Mouse (Mus musculus): Measurements from ENCODE around the gene Drap1.

The Drap1 gene

GRCm38 (mm10) chr19:5424782-5425741 lies at the start of gene Drap1, which contains the start of gene AI837181:
Gene Drap1, minus strand, starts transcription at chr19:5424979.
Gene AI837181, plus strand, starts transcription at chr19:5425144.
- DNase-seq: peak; percentile 97

- peak; percentile 89 for DNase-seq
Measured at GRCm38 (mm10) chr19:5473720-5474119, 48.9 kb upstream of the Drap1 start, which contains the start of gene Efemp2. Gene Efemp2, plus strand, starts transcription at chr19:5473954.

- DNase-seq: no peak
Measured at GRCm38 (mm10) chr19:5472857-5473256, 48.1 kb upstream of the Drap1 start.

DNA sequence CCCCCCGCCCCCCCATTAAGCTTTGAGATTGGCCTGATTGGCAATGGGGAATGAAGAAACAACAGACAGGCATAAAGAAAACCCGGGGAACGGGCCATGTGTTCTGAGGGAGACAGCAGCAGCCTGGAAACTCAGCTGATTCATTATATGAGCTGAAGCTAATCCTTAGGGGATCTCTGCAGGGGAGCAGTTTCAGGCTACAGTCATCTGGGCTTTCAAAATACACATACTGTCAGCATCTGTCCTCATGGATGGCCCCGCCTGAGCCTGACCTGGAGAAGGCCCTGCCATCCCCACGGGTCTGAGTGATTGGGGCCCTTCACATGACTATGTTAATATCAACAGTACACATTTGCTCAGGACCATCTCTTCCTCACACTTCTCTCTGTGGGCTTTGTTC lies 47.1 kb upstream of the Drap1 start:
- DNase-seq: no peak

GRCm38 (mm10) chr19:5468374-5468773 lies 43.6 kb upstream of the Drap1 start, which contains the start of gene Ctsw:
Gene Ctsw, minus strand, starts transcription at chr19:5468507.
- no peak for DNase-seq

DNA sequence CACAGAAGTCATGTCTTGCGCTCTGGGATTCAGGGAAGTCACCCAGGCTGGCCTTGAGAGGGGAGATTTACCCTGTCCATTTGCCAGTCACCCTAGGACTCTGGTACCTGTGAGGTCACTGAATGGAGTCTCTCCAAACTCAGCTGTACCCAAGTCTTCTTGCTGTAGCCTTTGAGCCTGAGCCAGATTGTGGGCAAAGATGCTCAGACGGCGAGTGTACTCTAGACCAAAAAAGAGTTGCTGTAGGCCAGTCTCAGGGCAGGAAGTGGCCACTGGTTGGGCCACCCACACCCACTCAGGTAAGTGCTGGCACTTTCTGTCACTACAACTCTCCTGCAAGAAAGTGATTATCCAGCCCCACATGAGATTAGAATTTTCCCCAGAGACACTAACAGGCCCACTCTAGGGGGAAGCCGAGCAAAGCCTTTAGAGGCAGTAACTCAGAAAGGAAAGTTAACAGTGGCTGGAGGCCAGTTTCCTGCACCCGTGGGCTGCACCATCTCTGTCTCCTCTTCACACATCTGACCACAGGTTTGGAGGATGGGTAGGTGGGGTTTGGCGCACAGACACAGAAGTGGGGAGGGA lies 42.2 kb upstream of the Drap1 start:
- no peak for DNase-seq

- DNase-seq: no peak
Measured at GRCm38 (mm10) chr19:5465037-5465436, 40.3 kb upstream of the Drap1 start.

- DNase-seq: peak; percentile 67
Measured at GRCm38 (mm10) chr19:5463791-5464562, 39.2 kb upstream of the Drap1 start.

DNA sequence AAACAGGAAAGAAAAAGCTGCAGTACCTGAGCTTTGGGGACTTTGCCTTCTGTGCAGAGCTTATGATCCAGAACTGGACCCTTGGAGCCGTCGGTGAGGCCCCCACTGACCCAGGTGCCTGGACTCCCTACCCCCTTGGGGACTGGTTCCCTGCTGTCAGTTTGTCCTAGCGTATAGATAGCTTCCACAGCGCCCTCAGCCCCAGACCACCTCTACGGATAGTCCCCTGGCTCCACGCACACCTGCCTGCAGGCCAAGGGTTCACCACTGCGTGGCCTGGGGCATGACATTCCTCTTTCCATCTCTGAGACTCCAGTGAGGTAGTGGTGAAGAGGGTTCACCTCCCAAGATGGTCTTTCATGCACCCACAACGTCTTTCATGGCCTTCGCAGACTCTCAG lies 38.4 kb upstream of the Drap1 start:
- DNase-seq: no peak

GRCm38 (mm10) chr19:5461411-5461810 lies 36.6 kb upstream of the Drap1 start:
- DNase-seq: no peak

- peak; percentile 92 for DNase-seq
Measured at GRCm38 (mm10) chr19:5460465-5460911, 35.7 kb upstream of the Drap1 start, which contains the start of gene Fibp. Gene Fibp, plus strand, starts transcription at chr19:5460615.

GRCm38 (mm10) chr19:5459896-5460295 lies 35.1 kb upstream of the Drap1 start:
- DNase-seq: no peak

DNA sequence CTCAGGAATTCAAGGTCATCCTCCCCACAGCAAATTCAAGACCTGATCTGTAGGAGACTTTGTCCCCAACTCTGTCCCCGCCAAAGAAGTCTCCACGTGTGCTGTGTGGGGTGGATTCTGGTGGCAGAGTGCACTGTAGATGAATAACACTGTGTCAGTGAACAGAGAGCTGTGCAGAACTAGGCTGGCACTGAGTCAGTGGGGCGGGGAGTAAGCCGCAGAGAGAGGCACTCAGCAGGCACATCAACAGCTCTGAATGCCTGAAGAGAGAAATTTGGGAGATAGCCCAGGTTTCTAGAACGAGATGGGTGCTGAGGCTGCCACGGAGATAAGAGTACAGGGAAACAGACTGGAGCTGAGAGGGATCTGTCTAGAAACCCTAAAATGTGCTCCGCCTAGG lies 34.2 kb upstream of the Drap1 start:
- DNase-seq: no peak

GRCm38 (mm10) chr19:5457746-5458442 lies 33.1 kb upstream of the Drap1 start, which contains the start of gene Ccdc85b:
Gene Ccdc85b, minus strand, starts transcription at chr19:5457894.
- no peak for DNase-seq

GRCm38 (mm10) chr19:5456922-5457745 lies 32.4 kb upstream of the Drap1 start:
- peak; percentile 97 for DNase-seq

- DNase-seq: peak; percentile 67
Measured at GRCm38 (mm10) chr19:5456241-5456921, 31.6 kb upstream of the Drap1 start.

GRCm38 (mm10) chr19:5455568-5455967 lies 30.8 kb upstream of the Drap1 start:
- no peak for DNase-seq

DNA sequence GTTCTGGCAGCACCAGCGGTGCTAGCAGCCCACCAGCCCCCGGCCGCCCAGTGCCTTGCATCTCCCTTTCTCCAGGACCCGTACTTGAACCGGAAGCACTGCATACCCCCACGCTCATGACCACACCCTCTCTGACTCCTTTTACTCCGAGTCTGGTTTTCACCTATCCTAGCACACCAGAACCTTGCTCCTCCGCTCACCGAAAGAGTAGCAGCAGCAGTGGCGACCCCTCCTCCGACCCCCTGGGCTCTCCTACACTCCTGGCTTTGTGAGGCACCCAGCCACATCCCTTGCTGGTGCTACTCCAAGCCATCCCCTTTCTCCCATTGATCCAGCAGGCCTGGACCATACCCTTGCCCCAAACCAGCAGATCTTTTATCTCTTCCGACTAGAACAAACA lies 30.3 kb upstream of the Drap1 start:
- no peak for DNase-seq

DNA sequence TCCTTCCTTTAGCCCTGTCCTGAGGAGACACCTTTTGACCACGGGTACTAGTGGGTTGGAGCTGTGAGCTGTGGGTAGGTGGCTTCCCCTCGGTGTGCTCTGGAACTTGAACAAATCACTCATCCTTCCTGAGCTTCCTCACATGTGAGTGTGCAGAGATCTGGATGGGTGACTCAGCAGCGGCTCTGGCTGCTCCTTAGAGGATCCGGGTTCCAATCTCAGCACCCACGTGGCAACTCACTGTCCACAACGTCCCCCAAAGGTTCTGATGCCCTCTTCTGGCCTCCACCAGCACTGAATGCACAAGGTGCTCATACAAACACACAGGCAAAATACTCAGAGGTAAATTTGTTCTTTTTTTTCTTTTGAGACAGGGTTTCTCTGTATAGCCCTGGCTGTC lies 27.0 kb upstream of the Drap1 start:
- DNase-seq: no peak

- no peak for DNase-seq
Measured at GRCm38 (mm10) chr19:5449673-5450072, 24.9 kb upstream of the Drap1 start.

Measured in kidney, postnatal 14 days (tissue).